Mouse (Mus musculus): ENCODE results near the gene Olfr362. TPM values are rescaled to one million over a fixed set of nuclear protein-coding genes. Genes with fewer than 3 reads are reported as not detected.
"Not testable (repeated sequence)": the region's sequence is repeated elsewhere in the genome, so short reads cannot be mapped to it uniquely, and the experiment has no call there.

The Olfr362 gene
- not detected for total RNA-seq (2021)
- long read RNA-seq, experiment 1, result 0 reads
- long read RNA-seq, experiment 2, result 0 reads

DNA sequence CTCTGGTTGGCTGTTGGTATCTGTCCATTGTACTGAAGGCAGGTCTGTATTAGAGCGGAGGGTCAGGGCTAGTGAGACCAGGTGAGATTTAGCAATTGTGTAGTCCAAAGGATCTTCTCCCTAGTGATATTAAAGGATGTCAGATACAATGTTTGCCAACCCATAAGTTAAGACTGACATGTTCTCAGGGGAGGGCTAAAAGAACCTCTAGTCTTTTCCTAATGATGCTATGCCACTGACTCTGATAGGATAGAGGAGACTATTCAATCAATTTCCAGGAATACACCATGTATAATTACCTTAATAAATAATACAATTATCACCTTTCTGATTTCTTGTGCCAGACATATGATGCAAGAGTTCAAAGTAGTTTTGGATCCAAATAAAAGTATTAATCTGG, at the start of gene Olfr362:
Olfr362 (minus strand) TSS at position 101 of the 400 bp plus-strand sequence.
- no peak for DNase-seq

DNA sequence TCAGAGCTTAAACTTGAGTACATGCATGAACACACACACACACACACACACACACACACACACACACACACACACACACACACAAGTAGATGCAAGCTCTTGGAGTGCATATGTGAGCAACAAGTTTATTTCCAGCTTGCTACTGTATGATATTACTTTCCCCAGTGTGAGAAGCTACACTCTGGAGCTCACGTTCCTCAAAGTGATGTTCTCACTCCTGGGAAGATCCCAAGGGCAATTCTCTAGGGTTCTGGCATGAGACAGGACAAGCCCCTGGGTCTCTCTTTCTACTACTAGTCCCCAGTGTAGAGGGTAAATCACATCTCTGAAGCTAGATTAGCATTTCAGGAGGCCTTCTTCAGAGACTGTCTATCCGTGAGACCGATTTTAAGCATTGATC, 21.3 kb upstream of the Olfr362 start, which contains the start of gene Olfr364-ps1:
Olfr364-ps1 (plus strand) TSS at position 301 of the 400 bp plus-strand sequence.
- no peak for DNase-seq

DNA sequence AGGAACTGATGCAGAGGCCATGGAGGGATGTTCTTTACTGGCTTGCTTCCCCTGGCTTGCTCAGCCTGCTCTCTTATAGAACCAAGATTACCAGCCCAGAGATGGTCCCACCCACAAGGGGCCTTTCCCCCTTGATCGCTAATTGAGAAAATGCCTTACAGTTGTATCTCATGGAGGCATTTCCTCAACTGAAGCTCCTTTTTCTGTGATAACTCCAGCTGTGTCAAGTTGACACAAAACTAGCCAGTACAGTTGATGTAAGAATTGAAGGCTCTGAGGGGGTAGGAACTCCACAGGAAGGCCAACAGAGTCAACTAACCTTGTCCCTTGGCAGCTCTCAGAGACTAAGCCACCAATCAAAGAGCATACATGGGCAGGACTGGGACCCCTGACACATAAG, 28.5 kb downstream of the Olfr362 start, which contains the start of gene Olfr361:
Olfr361 (minus strand) TSS at position 101 of the 400 bp plus-strand sequence.
- not testable (repeated sequence) for DNase-seq

DNA sequence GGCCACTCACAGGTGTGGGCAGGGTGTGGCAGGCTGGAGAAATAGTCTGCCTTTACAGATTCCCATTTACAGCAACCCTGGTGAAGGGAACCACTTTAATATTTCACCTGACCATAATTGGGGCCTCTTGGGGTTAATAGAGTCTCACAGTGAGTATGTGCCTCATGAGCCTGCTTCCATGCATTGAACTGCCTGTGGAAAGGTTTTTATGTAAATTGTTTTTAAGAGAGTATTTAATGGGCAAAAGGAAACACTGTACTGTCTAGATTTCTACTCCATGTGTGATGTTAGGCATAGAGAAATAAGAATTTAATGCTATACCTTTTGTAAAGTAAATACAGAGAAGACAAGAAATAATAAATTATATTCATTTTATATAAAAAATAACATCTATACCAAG, 52.3 kb downstream of the Olfr362 start, which contains the start of gene Olfr360:
Olfr360 (plus strand) TSS at position 301 of the 400 bp plus-strand sequence.
- DNase-seq, result no peak

Other genes with a start within 250 kb of the Olfr362 start
- not detected for gene Olfr352, start 249.4 kb downstream of the Olfr362 start, total RNA-seq (2021)
- gene Olfr353, start 225.0 kb downstream of the Olfr362 start, total RNA-seq (2021), result not detected
- not detected for gene Olfr354, start 212.2 kb downstream of the Olfr362 start, total RNA-seq (2021)
- not detected for gene Olfr355, start 189.0 kb downstream of the Olfr362 start, total RNA-seq (2021)
- not detected for gene Olfr356, start 180.8 kb downstream of the Olfr362 start, total RNA-seq (2021)
- not detected for gene Olfr357, start 124.1 kb downstream of the Olfr362 start, total RNA-seq (2021)
- not detected for gene Olfr358, start 108.6 kb downstream of the Olfr362 start, total RNA-seq (2021)
- not detected for gene Olfr360, start 52.2 kb downstream of the Olfr362 start, total RNA-seq (2021)
- gene Olfr361, start 28.6 kb downstream of the Olfr362 start, total RNA-seq (2021), result not detected
- not detected for gene Olfr364-ps1, start 21.4 kb upstream of the Olfr362 start, total RNA-seq (2021)
- not detected for gene Olfr365, start 70.3 kb upstream of the Olfr362 start, total RNA-seq (2021)
- not detected for gene Olfr366, start 93.7 kb upstream of the Olfr362 start, total RNA-seq (2021)
- not detected for gene Olfr368, start 208.6 kb upstream of the Olfr362 start, total RNA-seq (2021)
- gene Pdcl, start 241.4 kb upstream of the Olfr362 start, total RNA-seq (2021), result 10 to 100 TPM; 16.4 to 16.7 TPM

Measured in heart, adult 18-20 months (tissue).